Mouse (Mus musculus) spleen, adult 2 months (tissue): Measurements from ENCODE around the gene Oxsr1.
"Not testable (repeated sequence)": the region's sequence is repeated elsewhere in the genome, so short reads cannot be mapped to it uniquely, and the experiment has no call there.

Experiments
- CTCF ChIP-seq: fragments of 200-500 bp; IDR thresholded peaks from 2 replicates; pipeline ENCODE4 v1.5.1; 2011; ENCODE audit warnings: mild to moderate bottlenecking, inconsistent platforms; ENCODE audit not compliant: insufficient read depth, insufficient read length, insufficient replicate concordance; ENCODE audit errors: extremely low read depth
- POLR2A ChIP-seq: fragments of 200-500 bp; IDR thresholded peaks from 2 replicates; pipeline ENCODE4 v1.6.1; 2011; ENCODE audit warnings: low read depth, low read length, inconsistent platforms

DNA sequence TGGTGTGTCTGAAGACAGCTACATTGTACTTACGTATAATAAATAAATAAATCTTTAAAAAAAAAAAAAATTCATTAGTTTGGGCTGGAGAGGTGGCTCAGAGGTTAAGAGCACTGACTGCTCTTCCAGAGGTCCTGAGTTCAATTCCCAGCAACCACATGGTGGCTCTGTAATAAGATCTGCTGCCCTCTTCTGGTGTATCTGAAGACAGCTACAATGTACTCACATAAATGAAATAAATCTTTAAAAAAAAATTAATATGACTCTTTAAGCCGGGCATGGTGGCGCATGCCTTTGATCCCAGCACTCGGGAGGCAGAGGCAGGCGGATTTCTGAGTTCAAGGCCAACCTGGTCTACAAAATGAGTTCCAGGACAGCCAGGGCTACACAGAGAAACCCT is 47.4 kb downstream of the Oxsr1 start:
- not testable (repeated sequence) for TF ChIP-seq POLR2A, CTCF
